ENCODE assay signal across 28 mouse cellular contexts in genomic region chr2:70958536-70958935, GRCm38 (mm10).
A peak's percentile ranks its signal among the peaks of the same experiment; 100 is the strongest.
DNase-seq lines count a peak whose midpoint lies in the region; ATAC-seq lines count a peak whose summit lies in the region.
"Had no signal": no experiment of that assay in that cellular context is flagged by ENCODE, and none has a peak within 500 bp of the region (broad histone marks: within the 10 kb centered on the region; RNA-seq: fewer than 3 reads in every experiment).

No protein-coding gene starts in this region.

- WGBS in heart, embryonic 16.5 days, result 69% methylated on average over 7 of the region's 7 CpGs
- WGBS in midbrain, embryonic 10.5 days, result 80% methylated on average over 7 of the region's 7 CpGs

- H3K4me3 ChIP-seq in heart, embryonic 16.5 days (ENCODE audit: low read length), result no peak overlapping the region
- H3K4me3 ChIP-seq in midbrain, embryonic 10.5 days, result no peak overlapping the region
- H3K4me3 ChIP-seq: embryonic facial prominence, embryonic 12.5 days; embryonic facial prominence, embryonic 15.5 days; heart, adult 2 months; heart, embryonic 10.5 days; heart, embryonic 13.5 days; hindbrain, embryonic 15.5 days had no signal

- no peak overlapping the region for H3K27ac ChIP-seq in heart, embryonic 16.5 days (ENCODE audit: low read length)
- no peak overlapping the region for H3K27ac ChIP-seq in midbrain, embryonic 10.5 days (replicated peaks)
- H3K27ac ChIP-seq: embryonic facial prominence, embryonic 12.5 days; embryonic facial prominence, embryonic 15.5 days; heart, adult 2 months; heart, embryonic 10.5 days; heart, embryonic 13.5 days; hindbrain, embryonic 15.5 days had no signal

- H3K9ac ChIP-seq in heart, embryonic 16.5 days (ENCODE audit: low read length), result no peak overlapping the region
- H3K9ac ChIP-seq: embryonic facial prominence, embryonic 12.5 days; embryonic facial prominence, embryonic 15.5 days; forebrain, postnatal 0 days; heart, embryonic 13.5 days; hindbrain, embryonic 15.5 days had no signal

- peaks cover 3% of the 10 kb centered on the region; the same call in 1 of the 2 replicates for H3K9me3 ChIP-seq in heart, embryonic 16.5 days (replicated peaks; ENCODE audit: control insufficient read depth, low read length)
- no peaks in the 10 kb centered on the region for H3K9me3 ChIP-seq in midbrain, embryonic 10.5 days (replicated peaks)
- H3K9me3 ChIP-seq: embryonic facial prominence, embryonic 12.5 days; embryonic facial prominence, embryonic 15.5 days; G1E; heart, embryonic 10.5 days; heart, embryonic 13.5 days; hindbrain, embryonic 15.5 days had no signal

- H3K36me3 ChIP-seq in heart, embryonic 16.5 days (ENCODE audit: control insufficient read depth, insufficient read depth), result no peaks in the 10 kb centered on the region
- no peaks in the 10 kb centered on the region for H3K36me3 ChIP-seq in midbrain, embryonic 10.5 days
- H3K36me3 ChIP-seq: embryonic facial prominence, embryonic 12.5 days; embryonic facial prominence, embryonic 15.5 days; G1E; heart, embryonic 10.5 days; heart, embryonic 13.5 days; hindbrain, embryonic 15.5 days had no signal

- H3K27me3 ChIP-seq in heart, embryonic 16.5 days (ENCODE audit: control insufficient read depth, insufficient read depth, low read length), result no peaks in the 10 kb centered on the region
- no peaks in the 10 kb centered on the region for H3K27me3 ChIP-seq in midbrain, embryonic 10.5 days (ENCODE audit: low read depth, poor library complexity, severe bottlenecking)
- H3K27me3 ChIP-seq: CH12.LX; embryonic facial prominence, embryonic 12.5 days; embryonic facial prominence, embryonic 15.5 days; heart, embryonic 13.5 days; hindbrain, embryonic 15.5 days; Patski had no signal

- peak; percentile 23; the same call in 1 of the 2 replicates for ATAC-seq in heart, embryonic 16.5 days (replicated peaks; ENCODE audit: extremely low read depth, insufficient read depth, low FRiP score)
- no peak for ATAC-seq in megakaryocyte progenitor cell, adult 5-6 weeks (replicated peaks; ENCODE audit: poor library complexity)
- ATAC-seq: forebrain, embryonic 14.5 days; forebrain, postnatal 0 days; Patski had no signal

- intact Hi-C loops in heart, postnatal 10 days (cut with DNase I), result no loop called here
- intact Hi-C loops in heart, postnatal 14 days (cut with DNase I), result no loop called here

- no peaks in the 10 kb centered on the region for H3K4me1 ChIP-seq in heart, embryonic 16.5 days (ENCODE audit: control insufficient read depth, insufficient read depth, low read length)
- peaks cover 13% of the 10 kb centered on the region for H3K4me1 ChIP-seq in midbrain, embryonic 10.5 days
- H3K4me1 ChIP-seq: embryonic facial prominence, embryonic 12.5 days; embryonic facial prominence, embryonic 15.5 days; heart, embryonic 13.5 days had no signal

- no peak for DNase-seq in heart, postnatal 10 days
- peak; percentile 30 to 43 for DNase-seq in thymus, adult 18-20 months
- DNase-seq in thymus, postnatal 10 days (ENCODE audit: low spot score in 2 of 2), result peak; percentile 33 to 52
- DNase-seq in thymus, postnatal 36 days, result peak; percentile 34 to 64
- DNase-seq in heart, postnatal 14 days, result no peak
- DNase-seq in midbrain, embryonic 10.5 days (ENCODE audit: low spot score), result no peak
- DNase-seq: adrenal gland, postnatal 10 days; adrenal gland, postnatal 36 days; B cell, adult 2 months; cerebellum, adult 2 months; cerebellum, adult 9-11 months; cerebellum, postnatal 25 days; forebrain, postnatal 0 days; gastrocnemius, postnatal 10 days; gastrocnemius, postnatal 36 days; heart, adult 2 months; heart, postnatal 4 days had no signal

- no peak overlapping the region for H3K4me2 ChIP-seq in heart, embryonic 16.5 days (ENCODE audit: low read depth, low read length)
- H3K4me2 ChIP-seq: embryonic facial prominence, embryonic 12.5 days; embryonic facial prominence, embryonic 15.5 days; heart, embryonic 13.5 days; hindbrain, embryonic 15.5 days had no signal

Comparison
In these comparisons a context has a peak if more than half of its experiments do, and no peak if none do; other contexts are left out.
1. DNase-seq: peak in thymus, adult 18-20 months (2 of 2), thymus, postnatal 10 days (2 of 2) and thymus, postnatal 36 days (2 of 2); none in heart, postnatal 10 days (0 of 2), heart, postnatal 14 days (0 of 2) and midbrain, embryonic 10.5 days (single experiment).